Mouse (Mus musculus): ENCODE results near the gene Elovl7.
A peak's percentile ranks its signal among the peaks of the same experiment; 100 is the strongest.

Gene Elovl7

GRCm38 (mm10) chr13:108302957-108303675 is 88.9 kb downstream of the Elovl7 start:
- DNase-seq (ENCODE audit: low spot score), result peak; percentile 68

GRCm38 (mm10) chr13:108303841-108304240 is 89.6 kb downstream of the Elovl7 start:
- DNase-seq (ENCODE audit: low spot score), result no peak

- DNase-seq (ENCODE audit: low spot score), result no peak
Observed at GRCm38 (mm10) chr13:108304680-108305079, 90.5 kb downstream of the Elovl7 start.

- peak; percentile 95 for DNase-seq (ENCODE audit: low spot score)
Observed at GRCm38 (mm10) chr13:108315702-108316486, 101.7 kb downstream of the Elovl7 start, which contains the start of gene Depdc1b. TSS of gene Depdc1b (plus strand) at chr13:108316332.

- peak; percentile 28 for DNase-seq (ENCODE audit: low spot score)
Observed at GRCm38 (mm10) chr13:108316487-108316903, 102.3 kb downstream of the Elovl7 start.

GRCm38 (mm10) chr13:108317414-108317813 is 103.2 kb downstream of the Elovl7 start:
- no peak for DNase-seq (ENCODE audit: low spot score)

- no peak for DNase-seq (ENCODE audit: low spot score)
Observed at GRCm38 (mm10) chr13:108319028-108319427, 104.8 kb downstream of the Elovl7 start.

GRCm38 (mm10) chr13:108320216-108320615 is 106.0 kb downstream of the Elovl7 start:
- DNase-seq (ENCODE audit: low spot score), result no peak

- no peak for DNase-seq (ENCODE audit: low spot score)
Observed at GRCm38 (mm10) chr13:108322466-108322865, 108.3 kb downstream of the Elovl7 start.

GRCm38 (mm10) chr13:108323317-108323716 is 109.1 kb downstream of the Elovl7 start:
- DNase-seq (ENCODE audit: low spot score), result no peak

GRCm38 (mm10) chr13:108323866-108324829 is 109.9 kb downstream of the Elovl7 start:
- DNase-seq (ENCODE audit: low spot score), result no peak

- no peak for DNase-seq (ENCODE audit: low spot score)
Observed at GRCm38 (mm10) chr13:108325871-108326270, 111.7 kb downstream of the Elovl7 start.

- no peak for DNase-seq (ENCODE audit: low spot score)
Observed at GRCm38 (mm10) chr13:108326351-108326750, 112.1 kb downstream of the Elovl7 start.

GRCm38 (mm10) chr13:108327047-108327446 is 112.8 kb downstream of the Elovl7 start:
- no peak for DNase-seq (ENCODE audit: low spot score)

GRCm38 (mm10) chr13:108328406-108329180 is 114.4 kb downstream of the Elovl7 start:
- no peak for DNase-seq (ENCODE audit: low spot score)

- DNase-seq (ENCODE audit: low spot score), result peak; percentile 4
Observed at GRCm38 (mm10) chr13:108329693-108330092, 115.5 kb downstream of the Elovl7 start.
